Mouse (Mus musculus) MEL (cell line): Measurements from ENCODE around the gene Klf2.

Source experiments
- CTCF ChIP-seq, 3 experiments: IDR thresholded peaks in 2 of 3; conservative IDR thresholded peaks in 1 of 3; 2 replicates each; pipeline ENCODE4 v1.5.1; 2011 to 2012; ENCODE audit warnings: low read length in 3 of 3, low read depth in 2 of 3, mild to moderate bottlenecking in 2 of 3, improper control_type of control experiment in 1 of 3, inconsistent platforms in 1 of 3, mixed read lengths in 1 of 3, moderate library complexity in 1 of 3; ENCODE audit not compliant: control insufficient read depth in 1 of 3, insufficient read depth in 1 of 3, poor library complexity in 1 of 3, severe bottlenecking in 1 of 3
- KAT2A ChIP-seq: conservative IDR thresholded peaks from 2 replicates; pipeline ENCODE4 v1.6.1; 2012; ENCODE audit warnings: low read depth, low read length, improper control_type of control experiment, inconsistent platforms
- MAFK ChIP-seq: IDR thresholded peaks from 2 replicates; pipeline ENCODE4 v1.6.1; 2011; ENCODE audit warnings: low read depth, mild to moderate bottlenecking, low read length, improper control_type of control experiment, borderline replicate concordance
- MXI1 ChIP-seq: IDR thresholded peaks from 2 replicates; pipeline ENCODE4 v1.6.1; 2011; ENCODE audit warnings: mild to moderate bottlenecking, low read depth, low read length, improper control_type of control experiment
- POLR2A ChIP-seq, 2 experiments: IDR thresholded peaks; 2 replicates each; pipeline ENCODE4 v1.6.1; 2011 to 2012; ENCODE audit warnings: low read length in 2 of 2, mild to moderate bottlenecking in 2 of 2, control low read depth in 1 of 2, improper control_type of control experiment in 1 of 2, low read depth in 1 of 2, moderate library complexity in 1 of 2; ENCODE audit not compliant: control insufficient read depth in 1 of 2, insufficient read depth in 1 of 2, poor library complexity in 1 of 2
- TAL1 ChIP-seq: IDR thresholded peaks from 2 replicates; pipeline ENCODE4 v1.6.1; 2012; ENCODE audit warnings: mild to moderate bottlenecking, inconsistent platforms, low read length, moderate library complexity, mixed read lengths
- TCF12 ChIP-seq: IDR thresholded peaks from 2 replicates; pipeline ENCODE4 v1.6.1; 2014; ENCODE audit warnings: low read depth, mild to moderate bottlenecking, inconsistent platforms, low read length, improper control_type of control experiment, moderate library complexity
- UBTF ChIP-seq: IDR thresholded peaks from 2 replicates; pipeline ENCODE4 v1.6.1; 2012; ENCODE audit warnings: low read depth, mild to moderate bottlenecking, inconsistent platforms, low read length, improper control_type of control experiment, moderate library complexity, borderline replicate concordance; ENCODE audit not compliant: insufficient read depth
- USF1 ChIP-seq: IDR thresholded peaks from 2 replicates; pipeline ENCODE4 v1.6.1; 2014; ENCODE audit warnings: low read depth, mild to moderate bottlenecking, inconsistent platforms, low read length, improper control_type of control experiment, moderate library complexity
- ZC3H11A ChIP-seq: IDR thresholded peaks from 2 replicates; pipeline ENCODE4 v1.6.1; 2012; ENCODE audit warnings: low read depth, mild to moderate bottlenecking, inconsistent platforms, low read length, improper control_type of control experiment
- ZMIZ1 ChIP-seq: IDR thresholded peaks from 2 replicates; pipeline ENCODE4 v1.6.1; 2012; ENCODE audit warnings: low read depth, mild to moderate bottlenecking, inconsistent platforms, low read length, improper control_type of control experiment, moderate library complexity

- TF ChIP-seq KAT2A (no peak), POLR2A (IDR thresholded peaks at IDR 0.05; ENCODE audit: control insufficient read depth in 1 of 2, insufficient read depth in 1 of 2, low read depth in 1 of 2, low read length in 2 of 2, poor library complexity in 1 of 2) (no peak), ZC3H11A (no peak), USF1 (no peak), CTCF (IDR thresholded peaks at IDR 0.05 in 2 of 3, conservative IDR thresholded peaks at IDR 0.05 in 1 of 3; ENCODE audit: control insufficient read depth in 1 of 3, insufficient read depth in 1 of 3, low read depth in 2 of 3, low read length in 3 of 3, poor library complexity in 1 of 3, severe bottlenecking in 1 of 3) (no peak), TCF12 (no peak), ZMIZ1 (no peak), MAFK (no peak), MXI1 (no peak), UBTF (no peak), TAL1 (no peak)
Observed at GRCm38 (mm10) chr8:72348114-72348513, 29.3 kb downstream of the Klf2 start.
